Mouse (Mus musculus) embryonic facial prominence, embryonic 11.5 days (tissue): ENCODE data around the gene Ldb3. TPM values are rescaled to one million over a fixed set of nuclear protein-coding genes. Genes with fewer than 3 reads are reported as not detected.
A peak's percentile ranks its signal among the peaks of the same experiment; 100 is the strongest.

Experiments used
- ATAC-seq: fragments of 200-750 bp; cut with Nextera tagmentation; replicated peaks from 2 replicates; pipeline ENCODE4 v1.8.0; 2017; ENCODE audit warnings: low read depth; ENCODE audit not compliant: insufficient number of reproducible peaks, low FRiP score, low TSS enrichment
- DNase-seq: peaks from one replicate; pipeline ENCODE4 v3.0.0-alpha.2; 2015; ENCODE audit warnings: low spot score
- H3K27ac ChIP-seq: fragments of 300-500 bp; sonication (generic); replicated peaks from 2 replicates; pipeline ENCODE4 v1.5.1; 2014; ENCODE audit warnings: mild to moderate bottlenecking, low read depth, low read length, control low read depth
- H3K27me3 ChIP-seq: fragments of 300-500 bp; sonication (generic); 2 replicates; pipeline ENCODE4 v1.6.1; 2014; ENCODE audit warnings: mild to moderate bottlenecking, low read length, moderate library complexity, mixed read lengths; ENCODE audit not compliant: control insufficient read depth, insufficient read depth
- H3K36me3 ChIP-seq: fragments of 300-500 bp; sonication (generic); replicated peaks from 2 replicates; pipeline ENCODE4 v1.6.1; 2014; ENCODE audit warnings: low read depth, mild to moderate bottlenecking, low read length, moderate library complexity, mixed read lengths; ENCODE audit not compliant: control insufficient read depth, insufficient read depth
- H3K4me1 ChIP-seq: fragments of 300-500 bp; sonication (generic); 2 replicates; pipeline ENCODE4 v1.6.1; 2014; ENCODE audit warnings: low read length, mixed read lengths; ENCODE audit not compliant: control insufficient read depth, insufficient read depth
- H3K4me2 ChIP-seq: fragments of 300-500 bp; sonication (generic); 2 replicates; pipeline ENCODE4 v1.6.1; 2014; ENCODE audit warnings: low read depth, mild to moderate bottlenecking, control low read depth, low read length, moderate library complexity
- H3K4me3 ChIP-seq: fragments of 300-500 bp; sonication (generic); 2 replicates; pipeline ENCODE4 v1.5.1; 2014; ENCODE audit warnings: low read depth, low read length, control low read depth
- H3K9ac ChIP-seq: fragments of 300-500 bp; sonication (generic); replicated peaks from 2 replicates; pipeline ENCODE4 v1.6.1; 2014; ENCODE audit warnings: mild to moderate bottlenecking, control low read depth, low read length
- H3K9me3 ChIP-seq: fragments of 300-500 bp; sonication (generic); replicated peaks from 2 replicates; pipeline ENCODE4 v1.6.1; 2016; ENCODE audit warnings: mild to moderate bottlenecking, low read length, inconsistent platforms, mixed read lengths; ENCODE audit not compliant: control insufficient read depth
- WGBS: fragments of 180-500 bp; shearing (Covaris S2); extraction: QIAGEN DNeasy Blood & Tissue Kit; methylation state at CpG from one replicate; pipeline ENCODE4 v1.1.7; 2014; 5-methylcytosine and 5-hydroxymethylcytosine counted together
- polyA plus RNA-seq: library from polyadenylated mRNA; unstranded; fragments of >200 nt; fragmentation: Nextera tagmentation; extraction: Ambion mirVana; gene quantifications from 2 replicates; pipeline ENCODE4 v1.2.1, GENCODE M21; 2014

The Ldb3 gene
- polyA plus RNA-seq, 1 experiment from 2014 or later: 0.90 TPM

GRCm38 (mm10) chr14:34549004-34549671 lies 39.3 kb downstream of the Ldb3 start:
- H3K4me2 ChIP-seq: peak overlapping the region; percentile 95
- peak overlapping the region; percentile 37; the same call in 1 of the 2 replicates for H3K27ac ChIP-seq
- no peaks in the 10 kb centered on the region for H3K4me1 ChIP-seq
- DNase-seq: peak; percentile 93
- under 1% methylated on average over 53 of the region's 55 CpGs for WGBS
- ATAC-seq: peak; percentile 95
- H3K9ac ChIP-seq: peak overlapping the region; percentile 73
- H3K9me3 ChIP-seq: no peaks in the 10 kb centered on the region
- H3K27me3 ChIP-seq: no peaks in the 10 kb centered on the region; the same call in 1 of the 2 replicates
- H3K36me3 ChIP-seq: no peaks in the 10 kb centered on the region
- peak overlapping the region; percentile 79 for H3K4me3 ChIP-seq

DNA sequence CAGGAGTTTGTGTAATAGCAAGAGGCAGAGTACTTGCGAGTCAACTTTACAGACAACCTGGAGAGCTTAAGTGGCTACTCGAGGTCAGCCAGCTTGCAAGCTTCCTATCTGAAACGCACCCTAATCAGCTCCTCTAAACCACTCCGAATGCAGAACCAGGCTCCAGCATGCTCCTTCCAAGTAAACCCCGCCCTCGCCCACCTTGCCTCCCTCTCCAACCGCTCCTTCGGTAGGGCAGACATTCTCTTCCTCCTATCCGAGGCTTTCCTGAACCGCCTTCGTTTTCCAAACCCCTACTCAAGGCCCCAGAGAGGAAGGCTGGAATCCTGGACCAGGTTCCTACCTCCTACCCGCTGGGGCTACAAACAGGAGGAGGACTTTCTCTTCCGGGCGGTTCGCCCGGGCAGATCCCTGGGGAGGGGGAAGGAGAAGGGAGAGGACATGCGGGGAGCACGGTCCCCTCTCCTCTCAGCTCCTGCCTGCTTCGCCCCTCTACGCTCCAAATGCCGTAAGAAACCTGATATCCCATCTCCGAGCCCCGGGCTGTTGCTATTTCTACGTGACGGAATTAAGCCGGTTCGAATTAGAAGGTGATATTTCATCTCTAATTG lies 40.0 kb downstream of the Ldb3 start:
- H3K4me2 ChIP-seq: peak overlapping the region; percentile 95
- no peak overlapping the region for H3K27ac ChIP-seq
- DNase-seq (peak; percentile 72), ATAC-seq (peak; percentile 51)
- under 1% methylated on average over 27 of the region's 27 CpGs for WGBS
- no peaks in the 10 kb centered on the region for H3K4me1 ChIP-seq
- H3K9ac ChIP-seq: peak overlapping the region; percentile 73
- H3K27me3 ChIP-seq: no peaks in the 10 kb centered on the region; the same call in 1 of the 2 replicates
- no peaks in the 10 kb centered on the region for H3K9me3 ChIP-seq
- H3K4me3 ChIP-seq: peak overlapping the region; percentile 79
- no peaks in the 10 kb centered on the region for H3K36me3 ChIP-seq

GRCm38 (mm10) chr14:34544545-34544944 lies 43.9 kb downstream of the Ldb3 start:
- WGBS: 78% methylated on average over 2 of the region's 2 CpGs
- Histone ChIP-seq H3K4me3 (no peak overlapping the region), H3K4me2 (no peak overlapping the region), H3K36me3 (no peaks in the 10 kb centered on the region), H3K27me3 (no peaks in the 10 kb centered on the region; the same call in 1 of the 2 replicates), H3K9me3 (no peaks in the 10 kb centered on the region), H3K9ac (no peak overlapping the region), H3K4me1 (no peaks in the 10 kb centered on the region), H3K27ac (no peak overlapping the region)
- ATAC-seq: no peak
- DNase-seq: no peak

DNA sequence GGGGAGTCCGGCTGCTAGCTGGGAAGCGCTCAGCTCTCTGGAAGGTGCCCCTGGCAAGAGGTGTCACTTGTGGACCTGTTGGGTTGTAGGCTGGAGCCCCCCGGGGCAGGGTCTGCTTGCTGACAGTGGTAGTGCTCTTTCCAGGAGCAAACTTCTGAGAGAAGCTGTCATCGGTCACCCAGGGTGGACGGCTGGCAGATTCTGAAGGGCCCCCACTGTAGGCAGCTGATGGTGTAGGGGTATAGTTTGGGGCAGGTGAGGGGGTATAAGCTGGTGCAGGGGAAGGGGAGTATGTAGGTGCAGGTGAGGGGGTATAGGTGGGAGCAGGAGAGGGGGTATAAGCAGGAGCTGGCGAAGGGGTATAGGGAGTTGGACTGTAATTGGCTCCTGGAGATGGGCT lies 44.5 kb downstream of the Ldb3 start:
- Histone ChIP-seq H3K4me3 (no peak overlapping the region), H3K27me3 (no peaks in the 10 kb centered on the region; the same call in 1 of the 2 replicates), H3K4me1 (no peaks in the 10 kb centered on the region), H3K9me3 (no peaks in the 10 kb centered on the region), H3K4me2 (no peak overlapping the region), H3K36me3 (no peaks in the 10 kb centered on the region), H3K27ac (no peak overlapping the region), H3K9ac (no peak overlapping the region)
- DNase-seq: no peak
- no peak for ATAC-seq
- WGBS: 82% methylated on average over 6 of the region's 6 CpGs

DNA sequence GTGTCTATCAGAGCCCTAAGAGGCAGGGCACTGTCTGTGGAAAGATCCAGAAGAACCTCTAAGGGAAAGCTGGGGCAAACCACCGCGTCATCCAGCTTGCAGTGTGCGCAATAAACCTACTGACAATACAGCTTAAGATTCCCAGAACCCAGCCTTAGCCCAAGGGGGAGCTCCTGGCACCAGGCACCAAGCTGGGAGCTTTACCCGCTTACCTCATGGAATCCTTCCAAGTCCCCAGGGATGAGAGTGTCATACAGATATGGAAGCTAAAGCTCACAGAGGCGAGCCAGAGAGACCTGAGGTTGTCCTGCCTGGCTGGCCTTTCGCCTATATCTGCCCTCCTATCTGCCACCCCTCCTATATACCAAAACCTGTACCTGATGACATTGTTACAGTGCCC lies 44.9 kb downstream of the Ldb3 start:
- no peak for DNase-seq
- no peaks in the 10 kb centered on the region; the same call in 1 of the 2 replicates for H3K27me3 ChIP-seq
- 74% methylated on average over 6 of the region's 6 CpGs for WGBS

DNA sequence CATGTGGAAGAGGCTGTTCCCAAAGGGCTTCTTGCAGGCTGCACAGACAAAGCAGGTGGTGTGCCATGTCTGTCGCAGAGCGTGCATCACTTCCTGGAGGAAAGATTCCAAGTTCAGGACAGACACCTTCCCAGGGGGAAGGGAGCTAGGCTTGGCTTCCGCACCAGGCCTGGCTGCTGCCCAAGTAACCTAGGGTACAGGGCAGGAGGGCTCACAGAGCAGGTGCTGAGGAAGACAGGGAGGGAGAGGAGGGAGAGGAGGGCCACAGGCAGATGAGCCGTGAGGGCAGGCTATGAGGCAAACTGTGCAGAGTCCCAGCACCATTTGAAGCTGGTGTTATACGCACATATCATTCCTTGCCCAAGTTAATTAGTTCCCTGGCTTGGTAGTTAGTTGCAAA lies 46.6 kb downstream of the Ldb3 start:
- no peaks in the 10 kb centered on the region for H3K36me3 ChIP-seq
- H3K4me1 ChIP-seq: no peaks in the 10 kb centered on the region
- H3K4me2 ChIP-seq: no peak overlapping the region
- H3K27me3 ChIP-seq: no peaks in the 10 kb centered on the region; the same call in 1 of the 2 replicates
- 94% methylated on average over 5 of the region's 5 CpGs for WGBS
- DNase-seq: no peak
- H3K27ac ChIP-seq: no peak overlapping the region
- H3K4me3 ChIP-seq: no peak overlapping the region
- ATAC-seq: no peak
- no peak overlapping the region for H3K9ac ChIP-seq
- no peaks in the 10 kb centered on the region for H3K9me3 ChIP-seq

More for the DNA sequence above, 44.9 kb downstream of the Ldb3 start:
- Histone ChIP-seq H3K36me3 (no peaks in the 10 kb centered on the region), H3K9ac (no peak overlapping the region), H3K27ac (no peak overlapping the region), H3K4me1 (no peaks in the 10 kb centered on the region), H3K4me3 (no peak overlapping the region), H3K9me3 (no peaks in the 10 kb centered on the region), H3K4me2 (no peak overlapping the region)
- ATAC-seq: no peak

DNA sequence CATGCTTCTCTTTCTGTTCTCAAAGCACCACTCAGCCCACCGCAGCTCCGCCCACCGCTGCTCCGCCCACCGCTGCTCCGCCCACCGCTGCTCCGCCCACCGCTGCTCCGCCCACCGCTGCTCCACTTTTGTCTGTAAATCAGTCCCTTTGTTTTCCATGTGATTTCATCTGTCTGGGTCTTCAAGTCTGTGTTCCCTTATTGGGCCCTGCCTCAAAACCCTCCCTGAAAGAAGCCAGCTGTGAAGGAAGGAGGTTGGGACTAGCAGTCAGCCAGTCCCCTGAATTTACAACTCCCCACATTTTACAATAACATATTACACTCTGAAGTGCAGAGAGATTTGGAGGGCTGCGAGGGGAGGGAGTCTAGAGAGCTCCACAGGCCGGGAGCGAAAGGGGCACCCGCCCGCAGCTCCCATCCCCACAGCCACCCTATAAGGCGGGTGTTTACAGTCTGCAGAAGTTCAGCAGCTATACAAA lies 47.8 kb downstream of the Ldb3 start:
- peak; percentile 13 for DNase-seq
- Histone ChIP-seq H3K4me3 (no peak overlapping the region), H3K36me3 (no peaks in the 10 kb centered on the region), H3K9ac (0 out of 2 replicates have a peak overlapping the region, but pooled peaks have one; percentile 34), H3K27me3 (no peaks in the 10 kb centered on the region; the same call in 1 of the 2 replicates), H3K4me2 (no peak overlapping the region), H3K9me3 (no peaks in the 10 kb centered on the region), H3K27ac (no peak overlapping the region), H3K4me1 (no peaks in the 10 kb centered on the region)
- ATAC-seq: no peak
- 15% methylated on average over 17 of the region's 17 CpGs for WGBS

- 72% methylated on average over 4 of the region's 4 CpGs for WGBS
- H3K9ac ChIP-seq: no peak overlapping the region
Observed at GRCm38 (mm10) chr14:34535883-34536282, 52.6 kb downstream of the Ldb3 start.

More at GRCm38 (mm10) chr14:34535883-34536282, 52.6 kb downstream of the Ldb3 start:
- Histone ChIP-seq H3K4me2 (no peak overlapping the region), H3K4me3 (no peak overlapping the region), H3K4me1 (no peaks in the 10 kb centered on the region), H3K27me3 (no peaks in the 10 kb centered on the region), H3K27ac (no peak overlapping the region), H3K9me3 (no peaks in the 10 kb centered on the region), H3K36me3 (no peaks in the 10 kb centered on the region)
- ATAC-seq (no peak), DNase-seq (no peak)
